Mouse (Mus musculus): Measurements from ENCODE around the gene Stx8.

Gene Stx8

GRCm38 (mm10) chr11:68144235-68145065 is 178.5 kb downstream of the Stx8 start:
- no peak for DNase-seq (ENCODE audit: low read depth, low spot score)

DNA sequence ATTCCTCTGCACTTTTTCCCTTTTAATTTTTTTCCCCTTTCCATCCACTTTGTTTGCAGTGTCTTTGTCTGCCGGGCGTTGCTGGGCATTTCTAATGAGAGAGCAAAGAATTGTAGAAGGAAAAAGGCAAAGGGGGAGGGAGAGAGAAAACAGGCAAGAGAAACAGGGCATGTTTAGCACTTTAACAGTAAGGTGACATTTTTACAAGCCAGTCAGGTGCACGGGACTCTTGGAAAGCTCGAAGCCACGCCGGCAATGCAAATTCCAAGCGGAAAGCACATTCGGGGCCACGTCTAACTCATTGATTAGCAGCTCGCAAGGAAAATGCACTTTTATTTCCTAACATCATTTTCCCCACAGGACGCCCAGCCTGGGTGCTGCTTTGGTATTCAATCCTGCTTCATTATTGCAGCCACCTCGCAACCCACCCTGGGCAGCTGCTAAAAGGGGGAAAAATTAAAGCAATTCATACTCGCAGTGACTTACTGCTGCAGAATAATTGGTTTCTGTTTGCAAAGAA is 179.1 kb downstream of the Stx8 start:
- DNase-seq (ENCODE audit: low read depth, low spot score): no peak

DNA sequence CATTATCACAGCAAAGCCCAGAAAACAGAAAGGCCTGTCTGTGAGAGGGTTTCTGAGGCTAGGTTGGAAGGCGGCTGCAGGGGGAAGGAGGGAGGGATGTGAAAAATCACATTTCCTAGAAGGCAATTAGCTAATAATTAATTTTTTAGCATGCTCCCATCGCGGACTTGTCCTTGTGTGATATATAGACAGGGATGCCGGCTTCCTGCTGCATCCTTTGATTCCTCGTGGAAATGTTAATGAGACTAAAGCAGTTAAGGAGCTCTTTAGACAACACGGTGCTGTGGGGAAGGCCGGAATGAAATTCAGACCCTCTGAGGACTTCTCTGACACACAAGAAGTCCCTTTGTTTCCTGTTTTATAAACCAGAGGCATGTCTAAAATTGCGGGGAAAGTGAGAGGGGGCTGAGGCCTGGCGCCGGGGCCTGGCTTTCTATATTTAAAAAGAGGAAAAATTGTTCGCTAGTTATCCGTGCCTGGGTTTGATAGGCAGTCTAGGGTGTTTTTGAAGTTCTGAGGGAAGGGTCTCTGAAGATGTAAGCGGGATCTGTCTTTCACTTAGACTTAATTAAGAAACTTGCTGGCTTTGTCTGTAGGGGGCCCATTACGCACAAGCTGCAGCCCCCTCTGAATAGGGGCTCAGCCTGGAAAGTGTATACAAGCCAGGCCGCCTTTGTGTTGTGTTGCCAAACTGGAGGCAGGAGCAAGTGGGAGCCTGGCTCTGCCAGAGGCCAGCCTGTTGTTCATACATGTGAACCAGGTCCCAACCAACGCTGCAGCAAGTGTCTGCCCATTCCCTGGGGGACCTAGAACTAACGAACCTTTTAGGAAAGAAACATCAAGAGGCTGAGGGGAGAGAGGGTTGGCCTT is 179.8 kb downstream of the Stx8 start:
- no peak for DNase-seq (ENCODE audit: low read depth, low spot score)

- DNase-seq (ENCODE audit: low read depth, low spot score): no peak
Observed at GRCm38 (mm10) chr11:68146456-68146851, 180.5 kb downstream of the Stx8 start.

GRCm38 (mm10) chr11:68150938-68151337 is 184.9 kb downstream of the Stx8 start:
- no peak for DNase-seq (ENCODE audit: low read depth, low spot score)

- no peak for DNase-seq (ENCODE audit: low read depth, low spot score)
Observed at GRCm38 (mm10) chr11:68155821-68156220, 189.8 kb downstream of the Stx8 start.

DNA sequence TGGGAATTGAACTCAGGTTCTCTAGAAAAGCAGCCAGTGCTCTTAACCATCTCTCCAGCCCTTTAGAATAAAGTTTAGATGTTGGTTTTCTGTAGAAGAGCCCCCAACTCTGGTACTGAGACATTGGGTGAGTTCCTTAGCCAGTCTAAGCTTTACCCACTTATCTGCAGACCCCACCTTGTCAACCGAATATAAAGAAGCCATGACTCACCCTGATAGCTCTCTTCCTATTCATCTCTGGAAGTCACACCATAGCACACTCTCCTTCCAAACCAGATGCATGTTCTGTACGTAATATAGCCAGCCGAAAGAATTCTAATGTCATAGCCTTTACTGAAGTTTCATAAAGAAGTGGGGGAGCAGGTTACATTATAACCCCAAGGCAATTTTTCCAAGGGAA is 192.2 kb downstream of the Stx8 start:
- DNase-seq (ENCODE audit: low read depth, low spot score): no peak

DNA sequence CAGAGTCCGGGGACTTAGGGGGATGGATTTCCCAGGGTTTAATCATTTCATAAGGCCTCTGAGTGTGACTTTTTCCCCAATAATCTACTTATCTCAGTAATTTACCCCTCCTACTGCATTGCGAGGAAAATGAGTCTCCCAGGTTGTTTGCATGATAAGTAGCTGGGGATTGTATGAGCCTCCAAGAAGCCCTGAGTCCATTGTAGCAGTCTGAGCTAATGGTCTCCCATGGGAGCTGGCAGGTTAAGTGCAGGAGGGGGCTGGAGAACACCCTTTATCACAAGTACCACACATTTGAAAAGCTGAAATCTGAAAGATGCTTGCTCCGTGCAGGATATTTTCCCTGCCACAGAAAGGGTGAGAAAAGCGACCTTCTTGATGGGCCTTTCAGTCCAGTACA is 193.9 kb downstream of the Stx8 start:
- no peak for DNase-seq (ENCODE audit: low read depth, low spot score)

DNA sequence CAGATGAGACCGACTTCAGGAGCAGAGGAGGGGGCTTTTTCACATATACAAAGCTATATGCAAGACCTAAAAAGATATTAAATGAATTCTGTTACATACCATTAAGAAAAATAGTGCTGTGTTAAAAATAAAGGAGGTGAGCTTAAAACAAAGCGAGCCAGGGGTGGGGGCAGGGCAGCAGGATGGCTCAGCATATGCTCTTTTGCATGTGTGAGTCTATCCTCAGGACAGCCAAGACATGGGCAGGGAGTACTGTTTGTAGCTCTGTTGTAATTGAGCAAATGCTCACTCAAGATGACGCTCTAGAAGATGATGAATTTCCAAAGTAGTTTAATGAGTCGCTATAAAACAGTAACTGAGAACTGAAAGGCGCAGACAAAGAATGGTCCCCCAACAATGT is 198.4 kb downstream of the Stx8 start:
- no peak for DNase-seq (ENCODE audit: low read depth, low spot score)

- DNase-seq (ENCODE audit: low read depth, low spot score): no peak
Observed at GRCm38 (mm10) chr11:68168427-68168826, 202.4 kb downstream of the Stx8 start.

- no peak for DNase-seq (ENCODE audit: low read depth, low spot score)
Observed at GRCm38 (mm10) chr11:68171973-68172647, 206.1 kb downstream of the Stx8 start.

GRCm38 (mm10) chr11:68172648-68173045 is 206.7 kb downstream of the Stx8 start:
- no peak for DNase-seq (ENCODE audit: low read depth, low spot score)

DNA sequence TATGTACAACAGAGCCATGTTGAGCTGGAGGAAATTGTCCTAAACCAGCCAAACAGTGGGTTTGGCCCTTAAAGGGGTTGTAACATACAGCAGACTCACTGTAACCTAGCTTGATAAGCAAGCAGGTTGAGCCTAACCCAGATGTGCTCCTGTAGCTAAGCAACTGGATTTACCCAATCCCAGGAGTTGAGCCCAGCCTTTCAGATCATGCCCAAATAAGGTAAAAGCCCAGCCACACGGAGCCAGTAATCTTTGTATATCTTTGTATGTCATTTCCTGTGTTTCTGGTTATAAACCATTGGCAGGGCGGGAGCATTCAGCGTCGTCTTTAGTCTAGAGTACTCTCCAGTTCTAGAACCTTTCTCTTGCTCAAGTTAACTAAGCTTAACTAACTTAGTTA is 210.6 kb downstream of the Stx8 start:
- no peak for DNase-seq (ENCODE audit: low read depth, low spot score)

DNA sequence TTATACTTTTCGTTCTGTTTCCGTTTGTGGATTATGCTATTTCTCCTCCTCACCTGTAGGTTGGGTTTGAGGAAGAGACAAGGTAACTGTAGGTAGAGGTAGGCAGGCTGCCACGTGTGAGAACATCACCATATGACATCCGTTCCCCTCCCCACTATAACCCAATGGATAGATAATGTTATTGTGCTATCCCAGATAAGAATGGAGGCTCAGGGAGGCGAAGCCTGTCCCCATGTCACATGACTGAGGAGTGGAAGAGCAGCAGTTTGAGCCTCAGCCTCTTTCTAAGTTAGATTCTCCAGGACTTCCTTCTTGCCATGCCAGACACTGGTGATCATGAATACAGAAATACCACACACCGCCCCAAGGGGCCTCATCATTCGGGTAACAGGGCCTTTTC is 211.4 kb downstream of the Stx8 start:
- no peak for DNase-seq (ENCODE audit: low read depth, low spot score)

GRCm38 (mm10) chr11:68185647-68186046 is 219.7 kb downstream of the Stx8 start:
- DNase-seq (ENCODE audit: low read depth, low spot score): no peak

DNA sequence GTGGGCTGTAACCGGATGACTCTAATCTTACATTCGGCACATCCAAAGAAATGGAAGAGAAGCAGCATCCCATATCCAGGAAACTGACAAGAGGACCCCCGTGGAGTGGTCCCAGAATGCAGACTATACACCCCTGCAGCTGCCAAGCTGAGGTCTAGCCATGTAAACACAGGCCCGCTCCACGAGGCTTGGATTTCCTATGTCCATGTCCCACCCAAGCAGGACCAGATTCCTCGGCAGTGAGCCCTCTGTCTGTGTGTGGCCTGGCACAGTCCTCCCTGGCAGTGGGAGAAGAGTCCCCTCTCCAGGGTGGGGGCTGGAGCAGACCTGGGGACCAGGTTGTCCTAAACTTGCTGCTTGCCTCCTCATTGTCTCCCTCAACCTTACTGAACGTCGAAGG is 221.2 kb downstream of the Stx8 start:
- DNase-seq (ENCODE audit: low read depth, low spot score): no peak

GRCm38 (mm10) chr11:68188695-68189201 is 222.8 kb downstream of the Stx8 start:
- DNase-seq (ENCODE audit: low read depth, low spot score): no peak

DNA sequence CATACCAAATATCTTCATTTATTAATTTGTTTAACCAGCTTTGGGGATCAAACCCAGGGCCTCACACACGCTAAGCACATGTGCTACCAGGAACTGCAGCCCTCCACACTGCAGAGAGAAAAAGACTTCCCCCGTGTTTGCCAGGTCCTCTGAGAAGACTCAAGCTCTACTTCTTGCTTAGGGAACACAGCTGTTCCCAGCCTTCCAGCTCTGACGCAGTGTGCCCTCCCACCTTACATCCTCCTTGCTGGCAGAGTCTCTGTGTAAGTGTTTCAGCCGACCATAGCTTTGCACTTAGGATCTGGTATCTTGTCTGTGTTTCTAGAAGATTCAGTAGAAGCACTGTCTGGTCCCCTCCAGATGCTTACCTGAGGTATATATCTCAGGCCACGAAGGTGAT is 224.9 kb downstream of the Stx8 start:
- DNase-seq (ENCODE audit: low read depth, low spot score): no peak

DNA sequence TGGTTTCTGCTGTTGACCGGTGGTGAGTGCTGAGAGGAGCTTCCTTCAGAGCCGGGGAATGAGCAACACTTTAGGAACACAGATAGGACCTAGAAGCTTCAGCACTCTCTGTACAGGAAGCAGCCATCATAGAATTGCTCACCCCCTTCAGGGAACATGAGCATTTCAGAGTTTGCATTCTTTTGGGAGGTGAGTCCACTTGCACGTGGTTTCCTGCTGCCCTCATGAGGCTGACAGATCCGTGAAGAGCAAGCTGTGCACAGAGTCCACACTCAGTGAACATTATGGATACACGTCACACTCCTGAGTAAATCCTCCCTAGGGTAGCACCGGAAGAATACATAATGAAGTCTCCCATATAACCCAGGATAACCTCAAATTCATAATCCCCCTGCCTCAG is 229.2 kb downstream of the Stx8 start:
- DNase-seq (ENCODE audit: low read depth, low spot score): no peak

- no peak for DNase-seq (ENCODE audit: low read depth, low spot score)
Observed at GRCm38 (mm10) chr11:68195693-68196176, 229.7 kb downstream of the Stx8 start.

DNA sequence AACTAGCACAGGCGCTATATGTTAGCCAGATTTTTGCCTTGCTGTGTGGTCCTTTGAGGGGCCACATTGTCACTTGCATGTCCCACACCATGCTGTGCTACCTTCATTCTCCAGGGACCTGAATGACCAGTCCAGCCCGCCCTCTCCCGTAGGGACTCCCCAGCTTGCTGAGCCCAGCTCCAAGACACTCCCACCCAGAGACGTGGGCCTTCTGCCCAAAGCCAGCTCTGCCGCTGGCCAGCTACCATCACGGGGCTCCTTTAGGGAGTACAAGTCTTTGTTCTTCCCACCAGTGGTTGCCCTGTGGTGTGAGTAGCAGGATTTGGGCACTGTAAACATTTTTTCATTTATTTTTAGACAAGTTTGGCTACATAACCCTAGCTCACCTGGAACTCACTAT is 230.6 kb downstream of the Stx8 start:
- DNase-seq (ENCODE audit: low read depth, low spot score): no peak

DNA sequence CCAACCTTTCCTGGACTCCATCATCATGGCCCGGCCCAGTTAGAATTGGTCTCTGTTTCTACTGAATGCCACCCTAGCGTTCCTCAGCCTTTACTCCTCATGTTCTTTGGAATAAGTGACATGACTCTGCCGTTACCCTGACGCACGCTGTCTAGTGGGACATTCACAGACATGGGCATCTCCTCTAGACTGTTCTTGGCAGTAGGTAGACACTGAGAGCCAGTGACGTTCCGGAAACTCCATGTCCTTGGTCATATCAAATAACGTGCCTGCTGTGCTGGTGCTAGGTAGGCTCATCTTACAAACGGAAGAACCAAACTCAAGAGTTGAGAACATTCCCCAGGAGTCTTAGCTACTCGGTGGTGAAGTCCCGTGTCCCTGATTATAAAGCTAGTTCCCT is 231.5 kb downstream of the Stx8 start:
- DNase-seq (ENCODE audit: low read depth, low spot score): no peak
